Mouse (Mus musculus): ENCODE measurements at regions not wholly inside any gene's neighbourhood (a gene's known extent, or its start where the extent isn't known, plus 50 kb on each side); places are given as distances from the start of the nearest gene placed in this dataset.

GRCm38 (mm10) chr12:25427911-25428642 lies 331.1 kb upstream of the Id2 start:
- H3K9ac ChIP-seq = no peak overlapping the region
- no peak for ATAC-seq
- H3K36me3 ChIP-seq (ENCODE audit: poor library complexity, severe bottlenecking) = no peaks in the 10 kb centered on the region
- H3K27ac ChIP-seq = no peak overlapping the region
- H3K4me3 ChIP-seq = no peak overlapping the region
- H3K27me3 ChIP-seq = no peaks in the 10 kb centered on the region
- H3K4me2 ChIP-seq = no peak overlapping the region
- H3K4me1 ChIP-seq = no peaks in the 10 kb centered on the region
- no peaks in the 10 kb centered on the region for H3K9me3 ChIP-seq (replicated peaks)
- 84% methylated on average over 11 of the region's 11 CpGs for WGBS

DNA sequence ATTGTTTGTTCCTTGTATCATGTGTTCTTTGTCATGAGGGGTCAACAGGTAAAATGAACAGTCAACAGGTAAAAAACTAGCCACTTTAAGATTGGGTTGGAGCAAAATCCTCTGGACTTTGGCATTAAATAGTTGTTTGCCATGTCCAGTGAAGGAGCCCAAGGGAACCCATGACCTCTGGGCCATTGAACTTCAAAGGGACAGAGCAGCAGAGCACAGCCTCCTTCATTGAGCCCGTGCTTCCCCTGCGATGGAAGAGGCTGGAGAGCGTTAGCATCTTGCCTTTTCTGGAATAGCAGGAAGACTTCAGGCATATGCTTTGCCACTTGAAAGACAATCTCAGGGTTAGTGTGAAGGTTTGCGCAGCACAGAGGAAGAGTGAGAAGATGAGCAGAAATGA lies 320.4 kb upstream of the Id2 start:
- no peaks in the 10 kb centered on the region for H3K27me3 ChIP-seq
- WGBS = 88% methylated on average over 4 of the region's 4 CpGs
- H3K9ac ChIP-seq = no peak overlapping the region
- no peaks in the 10 kb centered on the region for H3K36me3 ChIP-seq (ENCODE audit: poor library complexity, severe bottlenecking)
- peaks cover 4% of the 10 kb centered on the region; the same call in 1 of the 2 replicates for H3K4me1 ChIP-seq
- H3K27ac ChIP-seq = no peak overlapping the region
- no peak overlapping the region for H3K4me3 ChIP-seq
- no peak for ATAC-seq
- H3K4me2 ChIP-seq = no peak overlapping the region
- 0 out of 2 replicates have a peak, but pooled peaks cover 2% of the 10 kb centered on the region for H3K9me3 ChIP-seq (replicated peaks)

- H3K27ac ChIP-seq = no peak overlapping the region
- H3K4me3 ChIP-seq = no peak overlapping the region
- H3K9ac ChIP-seq = no peak overlapping the region
- no peaks in the 10 kb centered on the region for H3K36me3 ChIP-seq (ENCODE audit: poor library complexity, severe bottlenecking)
- H3K9me3 ChIP-seq (replicated peaks) = 0 out of 2 replicates have a peak, but pooled peaks cover 6% of the 10 kb centered on the region
- 66% methylated on average over 3 of the region's 3 CpGs for WGBS
- ATAC-seq = no peak
- H3K4me2 ChIP-seq = no peak overlapping the region
- no peaks in the 10 kb centered on the region for H3K27me3 ChIP-seq
- H3K4me1 ChIP-seq = peaks cover 4% of the 10 kb centered on the region; the same call in 1 of the 2 replicates
Observed at GRCm38 (mm10) chr12:25416571-25416970, 319.6 kb upstream of the Id2 start.

- Histone ChIP-seq H3K9ac (no peak overlapping the region), H3K4me3 (no peak overlapping the region), H3K36me3 (ENCODE audit: poor library complexity, severe bottlenecking) (no peaks in the 10 kb centered on the region), H3K27ac (no peak overlapping the region), H3K27me3 (no peaks in the 10 kb centered on the region), H3K4me1 (peaks cover 4% of the 10 kb centered on the region; the same call in 1 of the 2 replicates), H3K4me2 (no peak overlapping the region), H3K9me3 (replicated peaks) (0 out of 2 replicates have a peak, but pooled peaks cover 7% of the 10 kb centered on the region)
- WGBS = 25% methylated on average over 3 of the region's 3 CpGs
- no peak for ATAC-seq
Observed at GRCm38 (mm10) chr12:25415641-25416040, 318.7 kb upstream of the Id2 start.

- H3K27me3 ChIP-seq = no peaks in the 10 kb centered on the region
- H3K4me1 ChIP-seq = peaks cover 4% of the 10 kb centered on the region; the same call in 1 of the 2 replicates
- no peaks in the 10 kb centered on the region for H3K36me3 ChIP-seq (ENCODE audit: poor library complexity, severe bottlenecking)
- ATAC-seq = no peak
- 35% methylated on average over 2 of the region's 2 CpGs for WGBS
- H3K4me2 ChIP-seq = no peak overlapping the region
- no peak overlapping the region for H3K9ac ChIP-seq
- H3K4me3 ChIP-seq = no peak overlapping the region
- no peak overlapping the region for H3K27ac ChIP-seq
- H3K9me3 ChIP-seq (replicated peaks) = 0 out of 2 replicates have a peak, but pooled peaks cover 7% of the 10 kb centered on the region
Observed at GRCm38 (mm10) chr12:25415232-25415631, 318.3 kb upstream of the Id2 start.

DNA sequence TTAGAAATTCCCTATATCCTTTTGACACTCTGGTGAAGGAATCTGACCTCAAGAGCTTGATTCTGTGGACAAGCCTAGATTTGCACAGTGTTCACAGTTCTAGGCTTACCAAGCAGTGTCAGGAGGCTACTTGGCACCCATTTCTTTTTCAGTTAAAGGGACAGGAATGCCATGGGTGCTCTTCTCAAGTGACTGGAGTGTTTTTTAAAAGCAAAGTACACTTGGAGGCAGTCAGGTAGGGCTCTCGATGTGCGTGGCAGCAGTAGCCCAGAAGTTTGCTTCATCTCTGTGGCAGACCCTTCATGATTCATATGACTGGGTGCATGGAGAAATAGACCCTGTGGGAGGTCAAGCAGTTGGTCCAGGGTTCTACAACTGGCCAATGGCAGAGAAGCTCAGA lies 310.4 kb upstream of the Id2 start:
- 93% methylated on average over 2 of the region's 2 CpGs for WGBS
- H3K36me3 ChIP-seq (ENCODE audit: poor library complexity, severe bottlenecking) = no peaks in the 10 kb centered on the region
- no peaks in the 10 kb centered on the region for H3K4me1 ChIP-seq
- no peak overlapping the region for H3K4me3 ChIP-seq
- no peaks in the 10 kb centered on the region for H3K27me3 ChIP-seq
- no peak overlapping the region for H3K27ac ChIP-seq
- no peak overlapping the region for H3K4me2 ChIP-seq
- 0 out of 2 replicates have a peak, but pooled peaks cover 5% of the 10 kb centered on the region for H3K9me3 ChIP-seq (replicated peaks)
- ATAC-seq = no peak
- no peak overlapping the region for H3K9ac ChIP-seq

- Histone ChIP-seq H3K4me2 (no peak overlapping the region), H3K36me3 (ENCODE audit: poor library complexity, severe bottlenecking) (no peaks in the 10 kb centered on the region), H3K9me3 (replicated peaks) (no peaks in the 10 kb centered on the region), H3K4me3 (no peak overlapping the region), H3K27ac (no peak overlapping the region), H3K4me1 (no peaks in the 10 kb centered on the region), H3K27me3 (no peaks in the 10 kb centered on the region), H3K9ac (no peak overlapping the region)
- 91% methylated on average over 5 of the region's 5 CpGs for WGBS
- ATAC-seq = no peak
Observed at GRCm38 (mm10) chr12:25400326-25400725, 303.4 kb upstream of the Id2 start.

- H3K4me1 ChIP-seq = no peaks in the 10 kb centered on the region
- no peak overlapping the region for H3K4me2 ChIP-seq
- WGBS = 88% methylated on average over 3 of the region's 3 CpGs
- H3K27ac ChIP-seq = no peak overlapping the region
- H3K4me3 ChIP-seq = no peak overlapping the region
- H3K9ac ChIP-seq = no peak overlapping the region
- no peaks in the 10 kb centered on the region for H3K9me3 ChIP-seq (replicated peaks)
- no peak for ATAC-seq
- no peaks in the 10 kb centered on the region for H3K36me3 ChIP-seq (ENCODE audit: poor library complexity, severe bottlenecking)
- H3K27me3 ChIP-seq = no peaks in the 10 kb centered on the region
Observed at GRCm38 (mm10) chr12:25398726-25399125, 301.8 kb upstream of the Id2 start.

DNA sequence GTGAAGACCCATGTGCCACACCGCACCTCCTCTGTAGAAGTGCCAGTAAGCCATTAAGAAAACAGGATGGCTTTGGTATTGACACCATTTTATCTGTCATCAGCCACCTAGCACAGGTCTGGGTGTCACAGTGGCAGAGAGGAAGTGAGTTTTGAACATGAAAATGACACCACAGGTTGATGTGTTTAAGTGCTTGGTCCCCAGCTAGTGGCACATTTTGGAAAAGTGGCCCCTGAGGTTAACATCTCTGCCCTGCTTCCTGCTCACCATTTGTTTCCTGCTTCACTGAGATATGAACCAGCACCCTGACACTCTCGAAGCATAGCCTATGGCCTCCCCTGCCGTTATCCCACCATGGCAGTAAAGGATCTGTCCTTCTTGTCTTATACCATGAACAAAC lies 297.4 kb upstream of the Id2 start:
- Histone ChIP-seq H3K27me3 (no peaks in the 10 kb centered on the region), H3K36me3 (ENCODE audit: poor library complexity, severe bottlenecking) (no peaks in the 10 kb centered on the region), H3K4me1 (no peaks in the 10 kb centered on the region), H3K4me3 (no peak overlapping the region), H3K9me3 (replicated peaks) (no peaks in the 10 kb centered on the region), H3K9ac (no peak overlapping the region), H3K4me2 (no peak overlapping the region), H3K27ac (no peak overlapping the region)
- 92% methylated on average over 3 of the region's 3 CpGs for WGBS
- ATAC-seq = no peak

DNA sequence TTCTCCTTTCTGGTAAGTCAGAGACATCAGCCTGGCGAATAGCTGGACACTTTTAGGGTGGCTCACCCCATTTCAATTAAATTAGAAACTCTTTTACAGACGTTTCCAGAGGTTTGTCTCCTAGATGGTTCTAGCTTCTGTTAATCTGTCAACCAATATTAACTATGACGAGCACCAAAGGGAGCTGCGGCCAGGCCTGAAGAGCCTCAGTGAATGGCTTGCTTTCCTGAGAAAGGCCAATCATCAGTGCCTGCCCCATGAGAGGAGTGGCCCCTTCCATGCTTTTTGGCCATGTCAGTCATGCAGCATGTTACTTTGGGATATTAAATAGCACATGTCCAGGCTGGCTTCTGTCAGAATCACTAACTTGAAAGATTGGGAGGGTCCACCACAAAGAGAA lies 296.6 kb upstream of the Id2 start:
- no peaks in the 10 kb centered on the region for H3K9me3 ChIP-seq (replicated peaks)
- H3K4me2 ChIP-seq = no peak overlapping the region
- no peaks in the 10 kb centered on the region for H3K27me3 ChIP-seq
- H3K36me3 ChIP-seq (ENCODE audit: poor library complexity, severe bottlenecking) = no peaks in the 10 kb centered on the region
- WGBS = 79% methylated on average over 4 of the region's 4 CpGs
- ATAC-seq = no peak
- H3K9ac ChIP-seq = no peak overlapping the region
- H3K27ac ChIP-seq = no peak overlapping the region
- H3K4me1 ChIP-seq = no peaks in the 10 kb centered on the region
- no peak overlapping the region for H3K4me3 ChIP-seq

GRCm38 (mm10) chr12:25389202-25389601 lies 292.3 kb upstream of the Id2 start:
- Histone ChIP-seq H3K9me3 (replicated peaks) (no peaks in the 10 kb centered on the region), H3K4me2 (no peak overlapping the region), H3K27ac (no peak overlapping the region), H3K4me3 (no peak overlapping the region), H3K36me3 (ENCODE audit: poor library complexity, severe bottlenecking) (no peaks in the 10 kb centered on the region), H3K9ac (no peak overlapping the region), H3K4me1 (no peaks in the 10 kb centered on the region), H3K27me3 (no peaks in the 10 kb centered on the region)
- 86% methylated on average over 5 of the region's 5 CpGs for WGBS
- no peak for ATAC-seq

DNA sequence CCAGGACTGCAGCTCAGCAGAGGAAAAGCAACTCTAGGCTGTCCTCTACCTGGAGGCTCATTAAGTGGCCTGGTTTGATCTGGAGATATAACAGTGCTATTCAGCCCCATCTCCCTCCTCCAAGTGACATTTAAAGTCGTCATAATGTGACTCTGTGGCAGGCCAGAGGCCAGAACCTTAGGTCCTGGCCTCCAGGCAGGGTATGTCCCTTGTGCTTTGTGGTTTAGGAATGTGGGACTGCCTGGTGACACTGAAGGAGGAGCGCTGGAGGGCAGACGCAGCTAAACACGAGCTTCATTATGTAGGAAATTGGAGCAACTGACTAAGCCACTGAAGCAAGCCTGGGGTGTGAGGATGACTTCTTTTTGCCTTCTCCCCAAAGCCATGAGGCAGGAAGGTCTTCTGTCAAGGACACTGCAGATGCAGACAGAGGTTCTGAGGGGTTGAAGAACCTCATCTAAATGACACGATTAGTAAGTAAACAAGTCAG lies 290.9 kb upstream of the Id2 start:
- H3K9ac ChIP-seq = no peak overlapping the region
- H3K36me3 ChIP-seq (ENCODE audit: poor library complexity, severe bottlenecking) = no peaks in the 10 kb centered on the region
- no peaks in the 10 kb centered on the region for H3K9me3 ChIP-seq (replicated peaks)
- no peaks in the 10 kb centered on the region for H3K4me1 ChIP-seq
- H3K27me3 ChIP-seq = no peaks in the 10 kb centered on the region
- no peak overlapping the region for H3K4me3 ChIP-seq
- H3K27ac ChIP-seq = no peak overlapping the region
- no peak for ATAC-seq
- 70% methylated on average over 5 of the region's 5 CpGs for WGBS
- no peak overlapping the region for H3K4me2 ChIP-seq

GRCm38 (mm10) chr12:25382961-25383360 lies 286.0 kb upstream of the Id2 start:
- 77% methylated on average over 6 of the region's 6 CpGs for WGBS
- Histone ChIP-seq H3K4me1 (no peaks in the 10 kb centered on the region), H3K4me2 (no peak overlapping the region), H3K27ac (no peak overlapping the region), H3K27me3 (no peaks in the 10 kb centered on the region), H3K9me3 (replicated peaks) (no peaks in the 10 kb centered on the region), H3K36me3 (ENCODE audit: poor library complexity, severe bottlenecking) (no peaks in the 10 kb centered on the region), H3K9ac (no peak overlapping the region), H3K4me3 (no peak overlapping the region)
- no peak for ATAC-seq

Data from forebrain, embryonic 13.5 days (tissue).